Mouse (Mus musculus): ENCODE measurements around the gene Fbxl16. TPM values are rescaled to one million over a fixed set of nuclear protein-coding genes. Genes with fewer than 3 reads are reported as not detected.

Gene Fbxl16
- total and polyA plus RNA-seq, 2 experiments from 2014 or later: 0.25 TPM; not detected in 1

- H3K4me1 ChIP-seq (ENCODE audit: control insufficient read depth, insufficient read depth): peaks cover 30% of the 10 kb centered on the region
Measured at GRCm38 (mm10) chr17:25840519-25840918, 31.6 kb downstream of the Fbxl16 start.

GRCm38 (mm10) chr17:25841117-25841880, 32.4 kb downstream of the Fbxl16 start, which contains the start of gene Gm20683:
Gene Gm20683, minus strand, starts transcription at chr17:25841763.
- Histone ChIP-seq H3K9me3 (replicated peaks; ENCODE audit: control insufficient read depth, low read length) (no peaks in the 10 kb centered on the region), H3K27me3 (ENCODE audit: control insufficient read depth, insufficient read depth, low read length) (no peaks in the 10 kb centered on the region), H3K27ac (ENCODE audit: low read depth) (no peak within 1 kb of the TSS), H3K4me1 (ENCODE audit: control insufficient read depth, insufficient read depth) (peaks cover 25% of the 10 kb centered on the region), H3K36me3 (replicated peaks; ENCODE audit: control insufficient read depth, insufficient read depth, low read length) (peaks cover 48% of the 10 kb centered on the region), H3K4me3 (ENCODE audit: low read depth, low read length) (no peak within 1 kb of the TSS), H3K9ac (replicated peaks; ENCODE audit: low read depth, low read length) (no peak within 1 kb of the TSS), H3K4me2 (ENCODE audit: low read depth, low read length) (no peak within 1 kb of the TSS)
- 91% methylated on average over 22 of the region's 22 CpGs for WGBS
- no peak for TF ChIP-seq EP300 (IDR thresholded peaks at IDR 0.05; ENCODE audit: low read depth)
- TF ChIP-seq CTCF (IDR thresholded peaks at IDR 0.05; ENCODE audit: low read depth): no peak
- DNase-seq (ENCODE audit: low spot score) (no peak), ATAC-seq (ENCODE audit: insufficient read depth, low read depth) (no peak)

More at GRCm38 (mm10) chr17:25840519-25840918, 31.6 kb downstream of the Fbxl16 start:
- DNase-seq (ENCODE audit: low spot score): no peak
- no peak overlapping the region for H3K9ac ChIP-seq (replicated peaks; ENCODE audit: low read depth, low read length)
- peaks cover 48% of the 10 kb centered on the region for H3K36me3 ChIP-seq (replicated peaks; ENCODE audit: control insufficient read depth, insufficient read depth, low read length)
- no peak overlapping the region for H3K4me2 ChIP-seq (ENCODE audit: low read depth, low read length)
- H3K9me3 ChIP-seq (replicated peaks; ENCODE audit: control insufficient read depth, low read length): no peaks in the 10 kb centered on the region
- H3K27me3 ChIP-seq (ENCODE audit: control insufficient read depth, insufficient read depth, low read length): no peaks in the 10 kb centered on the region
- no peak overlapping the region for H3K4me3 ChIP-seq (ENCODE audit: low read depth, low read length)
- 89% methylated on average over 6 of the region's 6 CpGs for WGBS
- no peak overlapping the region for H3K27ac ChIP-seq (ENCODE audit: low read depth)
- TF ChIP-seq CTCF (IDR thresholded peaks at IDR 0.05; ENCODE audit: low read depth): no peak
- no peak for TF ChIP-seq EP300 (IDR thresholded peaks at IDR 0.05; ENCODE audit: low read depth)
- no peak for ATAC-seq (ENCODE audit: insufficient read depth, low read depth)

GRCm38 (mm10) chr17:25842509-25842908, 33.6 kb downstream of the Fbxl16 start:
- Histone ChIP-seq H3K4me2 (ENCODE audit: low read depth, low read length) (no peak overlapping the region), H3K27ac (ENCODE audit: low read depth) (no peak overlapping the region), H3K4me1 (ENCODE audit: control insufficient read depth, insufficient read depth) (peaks cover 13% of the 10 kb centered on the region; the same call in 1 of the 2 replicates), H3K9ac (replicated peaks; ENCODE audit: low read depth, low read length) (no peak overlapping the region), H3K9me3 (replicated peaks; ENCODE audit: control insufficient read depth, low read length) (no peaks in the 10 kb centered on the region), H3K36me3 (replicated peaks; ENCODE audit: control insufficient read depth, insufficient read depth, low read length) (peaks cover 48% of the 10 kb centered on the region), H3K4me3 (ENCODE audit: low read depth, low read length) (no peak overlapping the region), H3K27me3 (ENCODE audit: control insufficient read depth, insufficient read depth, low read length) (no peaks in the 10 kb centered on the region)
- TF ChIP-seq EP300 (IDR thresholded peaks at IDR 0.05; ENCODE audit: low read depth): no peak
- no peak for DNase-seq (ENCODE audit: low spot score)
- no peak for ATAC-seq (ENCODE audit: insufficient read depth, low read depth)
- 84% methylated on average over 3 of the region's 3 CpGs for WGBS

- Histone ChIP-seq H3K36me3 (replicated peaks; ENCODE audit: control insufficient read depth, insufficient read depth, low read length) (peaks cover 49% of the 10 kb centered on the region), H3K4me1 (ENCODE audit: control insufficient read depth, insufficient read depth) (peaks cover 12% of the 10 kb centered on the region; the same call in 1 of the 2 replicates), H3K9ac (replicated peaks; ENCODE audit: low read depth, low read length) (peak overlapping the region; percentile 84), H3K4me2 (ENCODE audit: low read depth, low read length) (peak overlapping the region; percentile 93), H3K4me3 (ENCODE audit: low read depth, low read length) (peak overlapping the region; percentile 80), H3K9me3 (replicated peaks; ENCODE audit: control insufficient read depth, low read length) (no peaks in the 10 kb centered on the region), H3K27me3 (ENCODE audit: control insufficient read depth, insufficient read depth, low read length) (no peaks in the 10 kb centered on the region), H3K27ac (ENCODE audit: low read depth) (peak overlapping the region; percentile 93; the same call in 1 of the 2 replicates)
- ATAC-seq (ENCODE audit: insufficient read depth, low read depth): no peak
- WGBS: 85% methylated on average over 4 of the region's 4 CpGs
- no peak for TF ChIP-seq CTCF (IDR thresholded peaks at IDR 0.05; ENCODE audit: low read depth)
- no peak for TF ChIP-seq EP300 (IDR thresholded peaks at IDR 0.05; ENCODE audit: low read depth)
- DNase-seq (ENCODE audit: low spot score): no peak
Measured at GRCm38 (mm10) chr17:25843122-25843521, 34.2 kb downstream of the Fbxl16 start.

- H3K4me3 ChIP-seq (ENCODE audit: low read depth, low read length): peak overlapping the region; percentile 80
- peak overlapping the region; percentile 93 for H3K4me2 ChIP-seq (ENCODE audit: low read depth, low read length)
- peaks cover 43% of the 10 kb centered on the region for H3K36me3 ChIP-seq (replicated peaks; ENCODE audit: control insufficient read depth, insufficient read depth, low read length)
- H3K27me3 ChIP-seq (ENCODE audit: control insufficient read depth, insufficient read depth, low read length): no peaks in the 10 kb centered on the region
- peaks cover 12% of the 10 kb centered on the region; the same call in 1 of the 2 replicates for H3K4me1 ChIP-seq (ENCODE audit: control insufficient read depth, insufficient read depth)
- DNase-seq (ENCODE audit: low spot score): no peak
- under 1% methylated on average over 38 of the region's 38 CpGs for WGBS
- H3K9me3 ChIP-seq (replicated peaks; ENCODE audit: control insufficient read depth, low read length): no peaks in the 10 kb centered on the region
- TF ChIP-seq EP300 (IDR thresholded peaks at IDR 0.05; ENCODE audit: low read depth) (no peak), CTCF (IDR thresholded peaks at IDR 0.05; ENCODE audit: low read depth) (no peak)
- H3K27ac ChIP-seq (ENCODE audit: low read depth): peak overlapping the region; percentile 93
- ATAC-seq (ENCODE audit: insufficient read depth, low read depth): peak; percentile 37; the same call in 1 of the 2 replicates
- peak overlapping the region; percentile 84 for H3K9ac ChIP-seq (replicated peaks; ENCODE audit: low read depth, low read length)
Measured at GRCm38 (mm10) chr17:25843636-25844395, 34.9 kb downstream of the Fbxl16 start.
